Mouse (Mus musculus) testis, adult 2 months (tissue): ENCODE data around the gene Cbwd1. TPM values are rescaled to one million over a fixed set of nuclear protein-coding genes. Genes with fewer than 3 reads are reported as not detected.

ENCODE experiments used
- H3K27ac ChIP-seq: fragments of 200-500 bp; 2 replicates; pipeline ENCODE4 v1.5.1; 2012; ENCODE audit warnings: low read depth, low read length; ENCODE audit not compliant: control insufficient read depth, insufficient read depth
- H3K27me3 ChIP-seq: fragments of 200-500 bp; 2 replicates; pipeline ENCODE4 v1.6.1; 2012; ENCODE audit warnings: mild to moderate bottlenecking, low read length, moderate library complexity; ENCODE audit not compliant: control insufficient read depth, insufficient read depth
- H3K36me3 ChIP-seq: fragments of 200-500 bp; 2 replicates; pipeline ENCODE4 v1.6.1; 2012; ENCODE audit warnings: mild to moderate bottlenecking, low read length; ENCODE audit not compliant: control insufficient read depth, insufficient read depth
- H3K4me1 ChIP-seq: fragments of 200-500 bp; 2 replicates; pipeline ENCODE4 v1.6.1; 2012; ENCODE audit warnings: low read length; ENCODE audit not compliant: control insufficient read depth, insufficient read depth
- H3K4me3 ChIP-seq: fragments of 200-500 bp; 2 replicates; pipeline ENCODE4 v1.5.1; 2012; ENCODE audit warnings: low read depth, mild to moderate bottlenecking, low read length, moderate library complexity, mixed read lengths; ENCODE audit not compliant: control insufficient read depth
- CTCF ChIP-seq: fragments of 200-500 bp; IDR thresholded peaks from 2 replicates; pipeline ENCODE4 v1.5.1; 2012; ENCODE audit warnings: low read depth, mild to moderate bottlenecking, inconsistent platforms, low read length, moderate library complexity; ENCODE audit not compliant: control insufficient read depth, insufficient read depth, insufficient replicate concordance
- POLR2A ChIP-seq: fragments of 200-500 bp; IDR thresholded peaks from 2 replicates; pipeline ENCODE4 v1.6.1; 2012; ENCODE audit warnings: low read depth, mild to moderate bottlenecking, inconsistent platforms, low read length, moderate library complexity; ENCODE audit not compliant: control insufficient read depth
- polyA plus RNA-seq: library from polyadenylated mRNA; depleted of rRNA; stranded (reverse); fragments of >200 nt; gene quantifications from 2 replicates; pipeline ENCODE4 v1.2.3, GENCODE M21; 2012

The Cbwd1 gene
- polyA plus RNA-seq, 1 experiment, result 10.8 TPM

DNA sequence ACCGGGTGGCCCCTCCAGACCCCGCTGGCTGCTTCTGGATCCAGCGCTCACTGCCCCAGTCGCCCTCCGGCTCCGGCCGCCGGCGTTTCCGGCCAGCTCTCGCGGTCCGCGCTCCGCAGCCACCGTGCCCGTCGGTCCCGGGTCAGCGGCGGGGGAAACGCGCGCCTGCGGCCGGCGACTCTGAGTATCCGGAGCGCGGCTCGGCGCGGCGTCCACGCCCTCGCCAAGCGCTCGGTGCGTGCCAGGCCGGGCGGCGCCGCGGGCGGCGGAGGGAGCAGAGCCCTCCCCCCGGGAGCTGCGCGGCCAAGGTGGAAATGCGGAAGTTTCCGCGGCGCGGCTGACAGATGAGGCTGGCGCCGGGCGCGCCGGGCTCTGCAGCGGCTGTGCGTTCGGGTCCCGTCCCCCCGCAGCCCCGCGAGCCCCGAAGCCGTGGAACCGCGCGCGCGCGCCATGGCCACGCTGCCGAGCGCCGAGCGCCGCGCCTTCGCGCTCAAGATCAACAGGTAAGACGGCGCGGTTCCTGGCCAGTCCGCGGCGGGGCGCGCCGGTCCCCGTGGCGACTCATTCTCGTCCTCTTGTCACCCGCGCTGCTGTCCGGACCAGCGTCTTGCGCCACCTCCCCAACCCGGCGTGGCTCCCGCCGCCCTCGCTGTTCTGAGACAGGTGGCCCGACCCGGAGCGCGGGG, 37.9 kb upstream of the Cbwd1 start, which contains the start of gene Dock8:
Dock8 (plus strand) TSS at position 334 of the 686 bp plus-strand sequence.
- H3K4me3 ChIP-seq, result peak within 1 kb of the TSS; percentile 92
- H3K36me3 ChIP-seq, result no peaks in the 10 kb centered on the region
- H3K27ac ChIP-seq, result peak within 1 kb of the TSS; percentile 86
- H3K4me1 ChIP-seq, result peaks cover 7% of the 10 kb centered on the region
- H3K27me3 ChIP-seq, result no peaks in the 10 kb centered on the region
- TF ChIP-seq POLR2A (0 out of 2 replicates have a peak, but pooled peaks have one; percentile 10), CTCF (no peak)

DNA sequence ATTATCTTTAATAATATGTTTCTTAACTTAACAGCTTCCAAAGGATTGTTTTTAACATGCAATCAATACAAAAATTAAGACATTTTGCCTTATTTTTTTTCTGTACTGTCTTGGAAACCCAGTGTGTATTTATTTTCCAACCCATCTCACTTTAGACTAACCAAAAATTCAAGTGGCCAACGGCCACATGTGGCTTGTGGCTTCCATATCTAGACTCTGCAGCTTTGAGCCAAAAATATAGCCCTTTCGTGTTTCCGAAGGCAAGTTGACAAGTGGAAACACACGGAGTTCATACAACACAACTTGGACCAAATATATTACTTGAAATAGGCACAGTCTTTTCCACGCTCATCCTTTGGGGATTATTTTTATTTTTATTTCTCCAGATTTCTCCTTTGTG, 37.2 kb upstream of the Cbwd1 start:
- Histone ChIP-seq H3K27me3 (no peaks in the 10 kb centered on the region), H3K4me1 (peaks cover 7% of the 10 kb centered on the region), H3K27ac (no peak overlapping the region), H3K4me3 (no peak overlapping the region), H3K36me3 (no peaks in the 10 kb centered on the region)
- TF ChIP-seq POLR2A, result no peak
- TF ChIP-seq CTCF, result no peak

DNA sequence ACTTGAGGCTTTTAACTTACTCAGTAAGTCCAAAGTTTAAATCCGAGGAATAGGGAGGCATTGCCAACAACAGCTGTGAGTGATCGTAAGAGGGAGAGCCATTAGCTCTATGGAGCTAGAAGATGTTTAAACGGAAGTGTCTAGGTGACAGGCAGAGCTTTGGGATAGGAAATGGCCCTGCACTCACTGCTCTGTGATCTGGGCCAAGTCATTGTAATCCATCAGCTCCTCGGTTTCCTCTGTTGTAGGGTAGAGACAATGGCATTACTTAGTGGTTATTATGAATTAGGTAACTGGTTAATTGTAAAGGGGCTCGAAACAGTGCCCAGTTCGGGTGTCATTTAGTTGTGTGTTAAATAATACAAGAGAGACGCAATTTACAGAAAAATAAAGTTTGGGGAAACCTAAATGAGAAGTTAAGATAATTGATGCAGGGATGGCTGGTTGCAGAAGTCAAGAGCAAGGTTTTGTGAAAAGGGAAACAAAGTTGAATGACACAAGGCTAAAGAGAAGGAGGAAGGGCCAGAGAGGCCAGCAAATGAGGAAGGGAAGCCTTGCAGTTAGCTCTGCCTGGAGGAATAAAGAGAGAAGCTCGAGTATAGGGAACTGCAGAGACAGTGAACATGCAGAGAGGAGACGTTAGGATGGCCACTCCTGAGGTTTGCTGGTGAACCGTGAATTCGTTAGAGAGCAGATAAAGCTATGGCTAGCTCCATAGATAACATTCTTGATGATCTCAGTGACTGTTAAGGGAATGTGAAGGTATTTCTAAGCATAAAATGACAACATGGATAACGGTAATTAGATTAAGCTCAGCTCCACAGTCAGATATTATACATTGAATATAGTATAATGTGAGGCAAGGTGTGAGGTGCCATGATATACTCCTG, 35.6 kb upstream of the Cbwd1 start:
- no peak overlapping the region for H3K4me3 ChIP-seq
- peaks cover 7% of the 10 kb centered on the region for H3K4me1 ChIP-seq
- no peaks in the 10 kb centered on the region for H3K27me3 ChIP-seq
- H3K27ac ChIP-seq, result no peak overlapping the region
- no peaks in the 10 kb centered on the region for H3K36me3 ChIP-seq
- no peak for TF ChIP-seq POLR2A
- TF ChIP-seq CTCF, result no peak

DNA sequence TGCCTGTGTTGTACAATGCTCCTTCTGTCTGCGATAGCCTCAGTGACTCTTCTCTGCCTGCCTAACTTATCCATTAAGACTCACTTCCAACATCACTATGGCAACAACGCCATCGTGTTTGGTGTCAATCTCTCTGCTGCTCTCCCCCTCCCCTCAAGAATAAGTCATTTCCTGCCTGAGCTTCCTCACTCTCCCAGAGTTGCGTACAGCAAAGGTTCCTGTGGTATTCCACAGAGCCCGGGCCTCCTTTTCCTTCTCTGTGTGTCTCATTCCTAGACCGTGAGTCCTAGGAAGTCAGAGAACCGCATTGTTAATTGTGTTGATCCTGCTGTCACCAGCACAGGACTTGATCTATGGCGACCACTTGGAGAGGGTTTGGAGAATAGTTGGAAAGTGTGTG, 33.5 kb upstream of the Cbwd1 start:
- TF ChIP-seq POLR2A (no peak), CTCF (no peak)
- no peak overlapping the region for H3K27ac ChIP-seq
- peaks cover 6% of the 10 kb centered on the region for H3K4me1 ChIP-seq
- no peaks in the 10 kb centered on the region for H3K27me3 ChIP-seq
- no peak overlapping the region for H3K4me3 ChIP-seq
- H3K36me3 ChIP-seq, result no peaks in the 10 kb centered on the region

DNA sequence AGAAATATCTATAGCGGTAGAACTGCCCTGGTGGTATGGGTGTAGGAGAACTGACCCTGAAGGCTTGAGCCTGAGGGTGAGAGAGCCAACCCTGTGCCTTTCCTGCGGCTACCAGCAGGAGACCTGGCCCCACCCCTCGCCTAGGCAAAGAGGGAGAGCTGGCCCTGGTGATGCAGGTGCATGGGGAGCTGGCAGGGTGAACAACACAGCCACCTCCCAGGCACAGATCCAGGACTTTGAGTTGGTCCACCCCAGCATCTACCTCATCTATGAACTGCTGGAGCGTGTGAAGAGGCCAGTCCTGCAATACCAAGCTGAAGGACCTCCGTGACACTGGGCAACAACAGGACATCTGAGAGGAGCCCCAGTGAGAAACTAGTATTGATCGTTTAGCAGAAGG, 32.1 kb upstream of the Cbwd1 start:
- Histone ChIP-seq H3K4me1 (no peaks in the 10 kb centered on the region), H3K4me3 (no peak overlapping the region), H3K27me3 (no peaks in the 10 kb centered on the region), H3K36me3 (no peaks in the 10 kb centered on the region), H3K27ac (no peak overlapping the region)
- TF ChIP-seq POLR2A (no peak), CTCF (no peak)

DNA sequence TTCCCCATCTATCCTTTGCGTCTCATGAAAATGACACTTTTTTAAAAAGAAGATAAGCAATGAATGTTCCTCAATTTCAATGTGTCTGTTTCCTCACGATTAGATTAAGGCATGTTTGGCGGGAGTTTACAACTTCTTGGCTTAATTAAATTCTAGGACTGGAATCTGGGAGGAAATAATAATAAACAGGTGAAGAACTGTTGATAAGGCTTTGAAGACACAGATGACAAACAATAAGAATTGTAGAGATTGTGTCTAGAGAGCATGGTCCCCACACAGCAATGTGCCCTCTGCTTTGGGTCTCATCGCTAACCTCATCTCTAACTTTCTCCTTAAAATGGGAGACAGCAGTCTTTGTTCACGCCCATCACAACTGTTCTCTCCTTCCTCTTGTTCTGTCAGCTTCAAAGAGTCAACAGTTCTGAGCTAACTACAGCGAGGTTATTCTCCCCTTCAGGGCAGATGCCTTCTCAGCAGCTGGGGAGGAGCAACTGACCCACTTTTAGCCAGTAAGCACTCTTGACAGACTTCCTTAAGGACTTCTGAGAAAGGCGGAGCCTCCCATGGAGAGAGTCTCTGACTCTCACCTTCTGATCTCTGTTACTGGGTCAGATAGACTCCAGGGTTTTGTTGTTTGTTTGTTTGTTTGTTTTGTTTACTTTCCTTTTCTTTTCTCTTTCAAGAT, 28.9 kb upstream of the Cbwd1 start:
- Histone ChIP-seq H3K36me3 (no peaks in the 10 kb centered on the region), H3K4me3 (no peak overlapping the region), H3K4me1 (no peaks in the 10 kb centered on the region), H3K27ac (no peak overlapping the region), H3K27me3 (no peaks in the 10 kb centered on the region)
- TF ChIP-seq CTCF, result no peak
- TF ChIP-seq POLR2A, result no peak

DNA sequence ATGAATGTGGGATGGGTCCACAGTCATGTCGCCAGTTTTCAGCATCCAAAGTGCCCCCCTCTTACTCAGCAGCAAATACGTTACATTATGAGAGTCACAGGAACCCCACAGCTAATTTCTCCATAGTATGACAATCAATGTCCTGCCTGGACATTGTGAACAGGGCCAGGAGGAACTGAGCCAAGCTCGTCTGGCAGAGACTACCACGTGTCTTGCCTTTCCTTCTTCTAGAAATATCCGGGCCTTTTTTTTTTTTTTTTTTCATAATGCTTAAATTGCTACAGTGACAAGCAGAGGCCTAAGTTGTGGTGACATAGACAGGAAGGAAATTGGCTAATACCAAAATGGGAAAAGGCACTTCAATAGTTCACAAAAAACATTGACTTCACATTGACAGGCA, 27.4 kb upstream of the Cbwd1 start:
- Histone ChIP-seq H3K27ac (no peak overlapping the region), H3K4me3 (no peak overlapping the region), H3K4me1 (no peaks in the 10 kb centered on the region), H3K36me3 (no peaks in the 10 kb centered on the region), H3K27me3 (no peaks in the 10 kb centered on the region)
- TF ChIP-seq POLR2A, result no peak
- TF ChIP-seq CTCF, result no peak
